Mouse (Mus musculus) frontal cortex, postnatal 10 days (tissue): ENCODE results near the gene Cdh16.
A peak's percentile ranks its signal among the peaks of the same experiment; 100 is the strongest.
"Not testable (repeated sequence)": the region's sequence is repeated elsewhere in the genome, so short reads cannot be mapped to it uniquely, and the experiment has no call there.

ENCODE experiments used
- DNase-seq, 2 experiments: peaks; one replicate each; pipeline ENCODE4 v3.0.0; 2022; ENCODE audit warnings: low spot score in 2 of 2, mixed read lengths in 1 of 2

Cdh16 gene

GRCm38 (mm10) chr8:104577606-104578005 lies 46.6 kb downstream of the Cdh16 start:
- not testable (repeated sequence) for DNase-seq

- no peak for DNase-seq
These were observed 47.4 kb downstream of the Cdh16 start for GRCm38 (mm10) chr8:104576820-104577219.

- DNase-seq: peak; percentile 36 to 74
These were observed 53.5 kb downstream of the Cdh16 start for GRCm38 (mm10) chr8:104570436-104571343.

DNA sequence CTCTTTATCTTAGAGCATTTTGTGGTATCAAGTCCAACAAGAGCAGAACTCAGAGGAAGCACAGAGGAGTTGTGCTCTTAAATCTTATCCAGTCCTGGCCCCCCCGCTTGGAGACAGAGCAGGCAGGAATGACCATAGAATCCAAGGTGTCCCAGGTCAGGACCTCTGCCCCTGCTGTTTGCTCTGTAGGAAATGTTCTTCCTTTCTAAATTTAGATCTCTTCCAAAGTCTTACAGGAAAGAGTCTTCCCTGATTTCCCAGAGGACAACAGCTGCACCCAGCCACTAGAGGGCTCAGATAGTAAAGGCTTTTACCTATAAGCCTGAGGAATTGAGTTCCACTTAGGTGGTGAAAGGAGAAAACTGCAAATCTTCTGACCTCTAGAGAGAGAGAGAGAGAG lies 54.6 kb downstream of the Cdh16 start:
- no peak for DNase-seq

- DNase-seq: no peak
These were observed 58.8 kb downstream of the Cdh16 start for GRCm38 (mm10) chr8:104565457-104565798.

- DNase-seq: peak; percentile 58 to 68
These were observed 59.4 kb downstream of the Cdh16 start for GRCm38 (mm10) chr8:104564633-104565456.

GRCm38 (mm10) chr8:104560731-104561130 lies 63.5 kb downstream of the Cdh16 start:
- no peak for DNase-seq

- DNase-seq: no peak
These were observed 67.0 kb downstream of the Cdh16 start for GRCm38 (mm10) chr8:104557226-104557625.

DNA sequence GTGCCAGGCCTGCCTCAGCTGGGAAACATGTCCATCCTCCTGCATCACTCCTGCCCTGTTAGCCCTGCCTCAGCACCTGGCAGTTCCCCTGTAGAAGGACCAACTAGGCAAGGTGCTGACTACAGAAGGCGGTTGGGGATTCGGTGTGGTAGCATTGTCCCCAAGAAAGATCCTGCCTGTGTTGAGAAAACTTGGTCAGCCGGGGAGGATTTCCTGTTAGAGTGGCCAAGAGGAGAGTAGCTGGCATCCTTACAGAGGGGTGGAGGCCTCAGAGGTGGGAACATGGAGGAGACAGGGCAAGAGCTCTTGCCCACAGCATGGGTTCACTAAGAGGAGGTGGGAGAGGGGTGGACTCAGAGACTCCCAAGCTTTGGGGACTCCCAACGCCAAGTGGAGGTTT lies 69.0 kb downstream of the Cdh16 start:
- no peak for DNase-seq
